Mouse (Mus musculus) cortical plate, adult 2 months (tissue): ENCODE data around the gene Selenov.

Experiments used
- CTCF ChIP-seq: fragments of 200-500 bp; IDR thresholded peaks from 2 replicates; pipeline ENCODE4 v1.5.1; 2011; ENCODE audit warnings: mild to moderate bottlenecking, control low read depth, low read length; ENCODE audit not compliant: insufficient read depth; ENCODE audit errors: extremely low read depth
- POLR2A ChIP-seq: fragments of 200-500 bp; IDR thresholded peaks from 2 replicates; pipeline ENCODE4 v1.6.1; 2011; ENCODE audit warnings: mild to moderate bottlenecking, low read length, control low read depth; ENCODE audit not compliant: insufficient read depth; ENCODE audit errors: extremely low read depth

- TF ChIP-seq POLR2A (no peak), CTCF (no peak)
Observed at GRCm38 (mm10) chr7:28306216-28306615, 15.2 kb upstream of the Selenov start.
